Mouse (Mus musculus) kidney, postnatal 25 days (tissue): ENCODE data around the gene Odf3b.

Experiments used
- DNase-seq, 2 experiments: peaks; one replicate each; pipeline ENCODE4 v3.0.0; 2021; ENCODE audit warnings: mixed read lengths in 2 of 2

The Odf3b gene

GRCm38 (mm10) chr15:89378831-89379401 is at the start of gene Odf3b:
Gene Odf3b (minus strand): TSS chr15:89379282.
- peak; percentile 53 to 73 for DNase-seq

- DNase-seq: no peak
These were observed 49.2 kb upstream of the Odf3b start for GRCm38 (mm10) chr15:89428136-89428790.

GRCm38 (mm10) chr15:89426716-89427115 is 47.6 kb upstream of the Odf3b start:
- peak in 1 of 2 experiments; percentile 31 for DNase-seq

GRCm38 (mm10) chr15:89425711-89426121 is 46.6 kb upstream of the Odf3b start, which contains the start of gene Cpt1b:
Gene Cpt1b (minus strand): TSS chr15:89425863.
- DNase-seq: peak; percentile 40 to 85

GRCm38 (mm10) chr15:89424621-89425020 is 45.5 kb upstream of the Odf3b start:
- peak in 1 of 2 experiments; percentile 37 for DNase-seq

- peak in 1 of 2 experiments; percentile 23 for DNase-seq
These were observed 42.9 kb upstream of the Odf3b start for GRCm38 (mm10) chr15:89421938-89422337.

GRCm38 (mm10) chr15:89415282-89415681 is 36.2 kb upstream of the Odf3b start:
- no peak for DNase-seq

GRCm38 (mm10) chr15:89410118-89410517 is 31.0 kb upstream of the Odf3b start, which contains the start of gene Syce3:
Gene Syce3 (minus strand): TSS chr15:89410503.
- DNase-seq: no peak

- DNase-seq: no peak
These were observed 27.6 kb upstream of the Odf3b start for GRCm38 (mm10) chr15:89406691-89407090.

GRCm38 (mm10) chr15:89404831-89405623 is 25.9 kb upstream of the Odf3b start:
- no peak for DNase-seq

GRCm38 (mm10) chr15:89402471-89402870 is 23.4 kb upstream of the Odf3b start:
- no peak for DNase-seq

GRCm38 (mm10) chr15:89399716-89400115 is 20.6 kb upstream of the Odf3b start:
- DNase-seq: no peak

- DNase-seq: no peak
These were observed 19.1 kb upstream of the Odf3b start for GRCm38 (mm10) chr15:89398146-89398545.

GRCm38 (mm10) chr15:89396883-89397282 is 17.8 kb upstream of the Odf3b start:
- DNase-seq: peak in 1 of 2 experiments; percentile 38

- DNase-seq: peak in 1 of 2 experiments; percentile 20
These were observed 11.0 kb upstream of the Odf3b start for GRCm38 (mm10) chr15:89390081-89390480.

GRCm38 (mm10) chr15:89387127-89387526 is 8.0 kb upstream of the Odf3b start:
- DNase-seq: peak in 1 of 2 experiments; percentile 26

- DNase-seq: no peak
These were observed 5.5 kb upstream of the Odf3b start, which contains the start of gene Klhdc7b for GRCm38 (mm10) chr15:89384617-89385016. Gene Klhdc7b (plus strand): TSS chr15:89384917.

GRCm38 (mm10) chr15:89379429-89379828 is 347 bp upstream of the Odf3b start:
- peak; percentile 30 to 53 for DNase-seq

- peak in 1 of 2 experiments; percentile 34 for DNase-seq
These were observed 899 bp downstream of the Odf3b start for GRCm38 (mm10) chr15:89377938-89378828.

GRCm38 (mm10) chr15:89377362-89377761 is 1.7 kb downstream of the Odf3b start:
- DNase-seq: peak in 1 of 2 experiments; percentile 34

- DNase-seq: peak; percentile 23 to 56
These were observed 2.1 kb downstream of the Odf3b start, which contains the start of gene Tymp for GRCm38 (mm10) chr15:89376957-89377356. Gene Tymp (minus strand): TSS chr15:89377039.

- peak in 1 of 2 experiments; percentile 31 for DNase-seq
These were observed 3.0 kb downstream of the Odf3b start for GRCm38 (mm10) chr15:89376040-89376439.
